Mouse (Mus musculus): ENCODE measurements at regions not wholly inside any gene's neighbourhood (a gene's known extent, or its start where the extent isn't known, plus 50 kb on each side); places are given as distances from the start of the nearest gene placed in this dataset.
"Not testable (repeated sequence)": the region's sequence is repeated elsewhere in the genome, so short reads cannot be mapped to it uniquely, and the experiment has no call there.

- H3K4me1 ChIP-seq = peaks cover 10% of the 10 kb centered on the region
- peak overlapping the region; percentile 78 for H3K4me3 ChIP-seq (replicated peaks)
- H3K9me3 ChIP-seq = no peaks in the 10 kb centered on the region
- H3K27me3 ChIP-seq (replicated peaks) = peaks cover 1% of the 10 kb centered on the region
- no peaks in the 10 kb centered on the region for H3K36me3 ChIP-seq (replicated peaks; ENCODE audit: low read length)
- TF ChIP-seq GATA1 (IDR thresholded peaks at IDR 0.05; ENCODE audit: borderline replicate concordance, low read length) (no peak), FLI1 (IDR thresholded peaks at IDR 0.05; ENCODE audit: low read length) (no peak)
Measured at GRCm38 (mm10) chr16:65629186-65629585, 66.7 kb upstream of the Chmp2b start.

- Histone ChIP-seq H3K4me1 (peaks cover 10% of the 10 kb centered on the region), H3K4me3 (replicated peaks) (peak overlapping the region; percentile 38), H3K9me3 (no peaks in the 10 kb centered on the region), H3K27me3 (replicated peaks) (peaks cover 1% of the 10 kb centered on the region), H3K36me3 (replicated peaks; ENCODE audit: low read length) (no peaks in the 10 kb centered on the region)
- no peak for TF ChIP-seq GATA1 (IDR thresholded peaks at IDR 0.05; ENCODE audit: borderline replicate concordance, low read length)
- TF ChIP-seq FLI1 (IDR thresholded peaks at IDR 0.05; ENCODE audit: low read length) = no peak
Measured at GRCm38 (mm10) chr16:65631680-65632079, 69.2 kb upstream of the Chmp2b start.

- not testable (repeated sequence) for H3K9me3 ChIP-seq; H3K4me1 ChIP-seq; H3K36me3 ChIP-seq (replicated peaks; ENCODE audit: low read length); H3K4me3 ChIP-seq (replicated peaks); H3K27me3 ChIP-seq (replicated peaks)
Measured at GRCm38 (mm10) chr16:65646741-65647140, 84.2 kb upstream of the Chmp2b start.

GRCm38 (mm10) chr16:65649061-65649460 lies 86.5 kb upstream of the Chmp2b start:
- Histone ChIP-seq H3K9me3 (no peaks in the 10 kb centered on the region), H3K4me3 (replicated peaks) (no peak overlapping the region), H3K4me1 (no peaks in the 10 kb centered on the region), H3K27me3 (replicated peaks) (no peaks in the 10 kb centered on the region), H3K36me3 (replicated peaks; ENCODE audit: low read length) (no peaks in the 10 kb centered on the region)
- no peak for TF ChIP-seq GATA1 (IDR thresholded peaks at IDR 0.05; ENCODE audit: borderline replicate concordance, low read length)

- no peaks in the 10 kb centered on the region for H3K4me1 ChIP-seq
- no peaks in the 10 kb centered on the region for H3K27me3 ChIP-seq (replicated peaks)
- no peaks in the 10 kb centered on the region for H3K9me3 ChIP-seq
- H3K36me3 ChIP-seq (replicated peaks; ENCODE audit: low read length) = no peaks in the 10 kb centered on the region
- TF ChIP-seq GATA1 (IDR thresholded peaks at IDR 0.05; ENCODE audit: borderline replicate concordance, low read length) = no peak
- no peak for TF ChIP-seq FLI1 (IDR thresholded peaks at IDR 0.05; ENCODE audit: low read length)
- no peak overlapping the region for H3K4me3 ChIP-seq (replicated peaks)
Measured at GRCm38 (mm10) chr16:65655490-65655889, 93.0 kb upstream of the Chmp2b start.

GRCm38 (mm10) chr16:65657829-65658228 lies 95.3 kb upstream of the Chmp2b start:
- Histone ChIP-seq H3K4me1 (no peaks in the 10 kb centered on the region), H3K9me3 (peaks cover 5% of the 10 kb centered on the region; the same call in 1 of the 2 replicates), H3K4me3 (replicated peaks) (no peak overlapping the region), H3K27me3 (replicated peaks) (no peaks in the 10 kb centered on the region), H3K36me3 (replicated peaks; ENCODE audit: low read length) (no peaks in the 10 kb centered on the region)
- TF ChIP-seq GATA1 (IDR thresholded peaks at IDR 0.05; ENCODE audit: borderline replicate concordance, low read length) (no peak), FLI1 (IDR thresholded peaks at IDR 0.05; ENCODE audit: low read length) (no peak)

- TF ChIP-seq FLI1 (IDR thresholded peaks at IDR 0.05; ENCODE audit: low read length) (no peak), GATA1 (IDR thresholded peaks at IDR 0.05; ENCODE audit: borderline replicate concordance, low read length) (no peak)
- peak overlapping the region; percentile 46 for H3K4me3 ChIP-seq (replicated peaks)
- H3K9me3 ChIP-seq = peaks cover 5% of the 10 kb centered on the region; the same call in 1 of the 2 replicates
- no peaks in the 10 kb centered on the region for H3K27me3 ChIP-seq (replicated peaks)
- no peaks in the 10 kb centered on the region for H3K36me3 ChIP-seq (replicated peaks; ENCODE audit: low read length)
- H3K4me1 ChIP-seq = no peaks in the 10 kb centered on the region
Measured at GRCm38 (mm10) chr16:65664787-65665186, 102.3 kb upstream of the Chmp2b start.

- TF ChIP-seq FLI1 (IDR thresholded peaks at IDR 0.05; ENCODE audit: low read length) = no peak
- TF ChIP-seq GATA1 (IDR thresholded peaks at IDR 0.05; ENCODE audit: borderline replicate concordance, low read length) = no peak
Measured at GRCm38 (mm10) chr16:65672116-65672515, 109.6 kb upstream of the Chmp2b start.

GRCm38 (mm10) chr16:65683089-65683488 lies 120.6 kb upstream of the Chmp2b start:
- Histone ChIP-seq H3K4me1 (no peaks in the 10 kb centered on the region), H3K9me3 (no peaks in the 10 kb centered on the region), H3K27me3 (replicated peaks) (no peaks in the 10 kb centered on the region), H3K4me3 (replicated peaks) (no peak overlapping the region), H3K36me3 (replicated peaks; ENCODE audit: low read length) (no peaks in the 10 kb centered on the region)
- TF ChIP-seq GATA1 (IDR thresholded peaks at IDR 0.05; ENCODE audit: borderline replicate concordance, low read length) = no peak
- no peak for TF ChIP-seq FLI1 (IDR thresholded peaks at IDR 0.05; ENCODE audit: low read length)

More at GRCm38 (mm10) chr16:65672116-65672515, 109.6 kb upstream of the Chmp2b start:
- Histone ChIP-seq H3K27me3 (replicated peaks) (no peaks in the 10 kb centered on the region), H3K36me3 (replicated peaks; ENCODE audit: low read length) (no peaks in the 10 kb centered on the region), H3K4me1 (no peaks in the 10 kb centered on the region), H3K9me3 (0 out of 2 replicates have a peak, but pooled peaks cover 3% of the 10 kb centered on the region), H3K4me3 (replicated peaks) (no peak overlapping the region)

GRCm38 (mm10) chr16:65683703-65684320 lies 121.3 kb upstream of the Chmp2b start:
- no peaks in the 10 kb centered on the region for H3K9me3 ChIP-seq
- H3K27me3 ChIP-seq (replicated peaks) = no peaks in the 10 kb centered on the region
- no peak overlapping the region for H3K4me3 ChIP-seq (replicated peaks)
- H3K36me3 ChIP-seq (replicated peaks; ENCODE audit: low read length) = no peaks in the 10 kb centered on the region
- TF ChIP-seq FLI1 (IDR thresholded peaks at IDR 0.05; ENCODE audit: low read length) = no peak
- no peak for TF ChIP-seq GATA1 (IDR thresholded peaks at IDR 0.05; ENCODE audit: borderline replicate concordance, low read length)
- no peaks in the 10 kb centered on the region for H3K4me1 ChIP-seq

GRCm38 (mm10) chr16:65693626-65694025 lies 121.4 kb upstream of the Vgll3 start:
- H3K4me1 ChIP-seq = no peaks in the 10 kb centered on the region
- no peaks in the 10 kb centered on the region for H3K27me3 ChIP-seq (replicated peaks)
- H3K4me3 ChIP-seq (replicated peaks) = no peak overlapping the region
- peaks cover 9% of the 10 kb centered on the region; the same call in 1 of the 2 replicates for H3K9me3 ChIP-seq
- H3K36me3 ChIP-seq (replicated peaks; ENCODE audit: low read length) = no peaks in the 10 kb centered on the region
- TF ChIP-seq FLI1 (IDR thresholded peaks at IDR 0.05; ENCODE audit: low read length) = no peak
- TF ChIP-seq GATA1 (IDR thresholded peaks at IDR 0.05; ENCODE audit: borderline replicate concordance, low read length) = no peak

Data from megakaryocyte, embryonic 14.5 days (primary cell).